Mouse (Mus musculus): ENCODE measurements around the gene Pdcd10.

The Pdcd10 gene

DNA sequence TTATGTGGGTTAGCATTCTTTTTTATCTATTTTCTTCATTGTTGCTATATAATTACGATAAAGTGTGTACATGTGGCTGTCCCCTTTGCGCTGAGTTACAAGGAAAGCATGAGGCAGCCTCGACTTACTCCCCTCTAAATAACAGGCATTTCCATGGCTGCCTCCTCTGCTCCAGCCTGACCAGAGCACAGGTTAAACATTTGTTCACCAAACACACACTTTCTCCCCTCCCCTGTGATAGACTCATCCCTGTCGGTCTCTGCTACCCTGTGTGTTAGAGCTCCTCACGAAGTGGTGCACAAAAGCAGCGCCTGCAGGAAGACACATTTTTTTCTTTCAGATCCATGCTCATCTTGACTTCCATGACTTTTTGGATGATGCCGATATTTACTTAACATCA, 82.0 kb downstream of the Pdcd10 start:
- no peak for DNase-seq (ENCODE audit: low spot score in 2 of 2)

- no peak for DNase-seq (ENCODE audit: low spot score in 2 of 2)
Observed at GRCm38 (mm10) chr3:75468154-75468553, 88.5 kb downstream of the Pdcd10 start.

All from right cerebral cortex, adult 2 months (tissue).